Mouse (Mus musculus): ENCODE data around the gene Zfp715.
"Not testable (repeated sequence)": the region's sequence is repeated elsewhere in the genome, so short reads cannot be mapped to it uniquely, and the experiment has no call there.

The Zfp715 gene

DNA sequence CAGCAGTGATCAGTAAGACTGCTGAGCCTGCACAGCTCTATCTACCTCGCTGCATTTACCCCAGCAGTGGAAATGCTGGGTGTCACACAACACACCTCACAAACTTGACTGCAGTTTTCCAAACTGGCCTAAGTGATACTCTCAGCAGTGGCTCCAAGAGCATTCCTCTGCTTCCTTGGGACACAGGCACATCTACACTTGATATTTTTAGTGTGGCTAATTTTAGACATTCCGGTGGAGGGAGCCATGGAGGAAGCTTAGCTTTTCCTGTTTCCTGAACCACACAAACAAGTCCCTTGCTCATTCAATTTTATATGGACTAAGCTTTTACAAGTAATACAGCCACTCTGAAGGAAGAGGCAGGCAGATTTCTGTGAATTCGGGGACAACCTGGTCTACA is 7.9 kb downstream of the Zfp715 start:
- DNase-seq (ENCODE audit: low spot score in 2 of 2): no peak

DNA sequence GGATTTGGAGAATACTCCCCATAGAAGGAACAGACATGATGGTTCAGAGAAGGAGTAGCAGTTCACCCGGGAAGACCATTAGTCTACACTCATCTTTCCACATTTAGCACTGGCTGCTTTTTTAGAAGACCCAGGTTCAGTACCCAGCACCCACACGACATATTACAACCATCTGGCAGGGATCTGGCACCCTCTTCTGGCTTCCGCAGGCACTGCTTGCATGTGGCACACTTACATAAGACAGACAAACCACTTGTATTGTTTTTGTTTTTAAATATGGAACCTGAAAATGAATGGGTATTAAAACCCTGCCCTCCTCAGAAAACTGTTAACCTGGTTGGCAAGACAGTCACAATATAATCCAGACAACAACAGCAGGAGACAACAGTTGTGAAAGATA is 21.6 kb downstream of the Zfp715 start:
- no peak for DNase-seq (ENCODE audit: low spot score in 2 of 2)

DNA sequence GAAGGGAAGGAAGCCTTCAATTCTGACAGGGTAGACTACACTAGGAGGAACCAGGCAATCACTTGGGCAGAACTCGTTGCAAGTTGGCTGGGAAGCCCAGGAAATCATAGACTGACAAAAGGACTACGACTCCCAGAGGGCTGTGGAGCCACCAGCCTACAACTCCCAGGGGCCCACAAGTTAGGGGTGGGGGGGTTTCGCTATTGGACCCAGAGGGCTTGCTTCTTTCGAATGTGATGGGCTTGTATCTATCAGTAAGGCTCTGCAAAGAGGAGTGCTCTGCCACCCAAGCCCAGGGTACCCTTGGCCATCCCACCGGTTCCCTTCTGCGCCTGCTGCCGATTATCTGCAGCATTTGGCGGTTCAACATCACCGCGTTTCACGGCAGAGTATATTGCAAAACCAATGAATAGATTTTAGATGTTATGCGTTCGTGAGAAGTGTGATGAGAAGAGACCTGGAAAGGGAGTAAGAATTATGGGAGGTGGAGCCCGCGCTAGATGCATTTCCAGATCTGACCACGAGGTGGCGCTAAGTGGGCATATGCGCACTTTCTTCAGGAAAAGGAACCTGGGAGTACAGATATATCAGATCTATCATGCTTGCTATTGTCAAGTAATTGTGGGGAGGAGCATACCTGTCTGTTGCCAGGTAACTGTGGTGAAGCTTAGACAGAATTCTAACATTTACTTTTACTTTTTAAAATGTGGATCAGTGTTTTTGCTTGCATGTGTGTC is 30.1 kb downstream of the Zfp715 start:
- peak; percentile 68 to 83 for DNase-seq (ENCODE audit: low spot score in 2 of 2)

DNA sequence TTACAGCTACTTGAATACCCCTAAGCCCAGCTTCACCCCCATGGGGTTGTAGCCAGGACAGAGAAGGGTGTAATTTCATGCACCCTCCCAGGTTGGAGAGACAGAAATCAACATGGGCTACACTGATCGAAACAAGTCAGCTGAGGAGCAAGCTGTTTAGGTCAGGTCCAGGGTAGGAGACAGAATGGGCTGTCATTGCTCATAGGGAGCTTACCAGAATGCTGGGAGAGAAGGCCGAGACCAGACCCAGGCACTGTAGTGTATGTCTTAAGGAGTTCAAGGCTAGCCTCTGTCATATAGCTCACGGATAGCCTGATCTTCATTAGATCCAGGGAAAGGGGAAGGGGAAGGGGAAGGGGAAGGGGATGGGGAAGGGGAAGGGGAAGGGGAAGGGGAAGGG is 30.6 kb downstream of the Zfp715 start:
- DNase-seq (ENCODE audit: low spot score in 2 of 2): no peak

DNA sequence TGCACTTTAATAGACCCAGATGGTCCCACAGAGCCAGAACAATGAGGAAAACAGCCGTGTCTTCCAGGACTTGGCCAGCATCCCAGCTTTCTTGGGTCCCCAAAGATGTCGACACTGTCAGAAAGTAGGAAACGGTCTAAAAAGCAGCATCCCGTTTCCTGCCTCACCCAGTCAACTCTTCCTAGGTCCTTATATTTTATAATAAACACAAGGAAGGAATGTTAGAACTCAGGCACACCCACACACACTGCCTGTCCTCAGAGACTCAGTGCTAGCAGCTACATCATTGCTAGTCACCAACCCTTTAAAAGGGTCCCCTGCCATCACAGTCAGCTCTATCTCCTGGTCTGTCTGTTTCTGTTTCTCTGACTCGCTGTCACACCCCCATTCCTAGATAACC is 35.7 kb downstream of the Zfp715 start:
- DNase-seq (ENCODE audit: low spot score in 2 of 2): no peak

DNA sequence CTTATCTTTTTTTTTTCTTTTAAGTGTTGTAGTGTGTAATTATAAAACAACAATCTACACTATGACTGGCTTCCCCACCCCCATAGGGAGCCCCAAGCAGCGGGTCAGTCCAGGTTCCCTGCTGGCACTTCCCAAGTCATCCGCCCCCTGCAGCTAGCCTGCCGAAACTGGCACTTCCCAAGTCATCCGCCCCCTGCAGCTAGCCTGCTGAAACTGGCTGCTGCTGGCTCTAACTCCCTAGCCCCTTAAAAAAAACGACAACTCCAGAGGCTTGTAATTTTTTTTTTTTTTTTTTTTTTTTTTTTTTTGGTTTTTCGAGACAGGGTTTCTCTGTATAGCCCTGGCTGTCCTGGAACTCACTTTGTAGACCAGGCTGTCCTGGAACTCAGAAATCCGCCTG is 36.9 kb downstream of the Zfp715 start:
- DNase-seq (ENCODE audit: low spot score in 2 of 2): not testable (repeated sequence)

DNA sequence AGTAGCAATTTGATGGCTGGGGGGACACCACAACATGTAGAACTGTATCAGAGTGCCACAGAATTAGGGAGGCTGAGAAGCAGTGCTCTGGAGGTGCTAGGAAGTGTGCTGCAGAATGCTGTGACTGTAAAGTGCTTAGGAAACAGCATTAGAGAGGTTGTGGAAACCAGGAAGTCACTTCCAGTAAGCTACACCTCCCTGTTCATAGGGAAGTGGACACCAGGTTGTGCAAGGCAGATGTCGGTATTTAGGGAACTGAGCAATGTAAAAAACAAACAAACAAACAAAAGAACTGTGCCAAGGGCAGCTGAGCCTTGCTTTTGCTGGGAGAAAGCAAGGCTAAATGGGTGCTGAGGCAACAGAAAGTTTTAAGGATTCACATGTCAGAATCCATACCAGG is 39.6 kb downstream of the Zfp715 start:
- DNase-seq (ENCODE audit: low spot score in 2 of 2): no peak

DNA sequence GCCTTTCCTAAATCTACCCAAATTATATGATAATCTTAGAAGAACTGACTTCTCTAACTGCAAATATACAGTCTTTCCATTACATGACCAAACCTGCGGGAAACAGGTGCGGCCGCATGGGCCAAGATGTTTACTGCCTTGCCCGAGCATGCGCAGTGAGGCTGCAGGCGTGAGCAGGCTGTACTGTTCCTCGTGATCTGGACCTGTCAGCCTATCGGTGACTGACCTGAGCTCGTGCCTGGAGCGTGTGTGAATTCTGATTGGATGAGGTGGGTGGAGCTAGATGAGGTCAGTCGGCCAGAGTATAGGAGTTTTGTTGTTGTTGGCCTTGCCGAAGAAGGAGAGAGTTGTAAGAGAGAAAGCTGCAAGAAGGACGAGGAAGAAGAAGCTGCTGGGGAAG is 45.7 kb downstream of the Zfp715 start:
- DNase-seq (ENCODE audit: low spot score in 2 of 2): not testable (repeated sequence)

DNA sequence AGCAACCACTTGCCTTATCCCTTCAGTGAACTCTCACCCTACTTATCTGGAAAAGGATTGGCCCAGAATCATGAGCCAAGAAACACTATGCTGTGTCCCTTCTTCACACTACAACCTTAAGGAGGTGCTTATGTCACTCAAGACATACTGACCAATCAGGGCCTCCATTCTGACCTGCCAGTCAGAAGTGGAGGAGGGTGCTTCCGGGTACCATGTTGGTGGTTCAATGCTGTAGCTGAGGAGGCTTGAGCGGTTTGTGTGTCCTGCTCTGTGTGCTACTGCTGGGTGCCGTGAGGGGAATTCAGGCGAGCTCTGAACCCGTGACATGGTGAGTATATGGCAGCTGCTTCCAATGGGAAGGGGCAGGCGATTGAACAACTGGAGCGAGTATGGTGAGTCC is 59.6 kb downstream of the Zfp715 start:
- DNase-seq (ENCODE audit: low spot score in 2 of 2): no peak

DNA sequence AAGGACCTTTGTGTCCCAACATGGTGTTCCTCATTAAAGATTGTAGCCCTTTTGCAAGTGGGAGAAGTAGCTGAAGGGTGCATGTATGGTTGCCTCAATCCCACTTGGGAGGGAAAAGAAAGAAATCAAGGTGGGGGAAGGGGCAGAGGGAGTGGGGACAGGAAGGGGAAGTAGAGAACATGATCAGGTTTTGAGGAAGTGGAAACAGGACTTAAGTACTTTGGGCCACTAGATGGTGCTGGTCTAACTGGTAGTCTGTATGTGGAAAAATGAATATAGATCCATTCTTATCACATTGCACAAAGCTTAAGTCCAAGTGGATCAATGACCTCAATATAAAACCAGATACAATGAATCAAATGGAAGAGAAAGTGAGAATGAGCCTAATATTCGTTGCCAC is 62.4 kb downstream of the Zfp715 start:
- not testable (repeated sequence) for DNase-seq (ENCODE audit: low spot score in 2 of 2)
